Mouse (Mus musculus) heart, postnatal 0 days (tissue): ENCODE data around the gene Galnt14.

Experiments
- CTCF ChIP-seq: IDR thresholded peaks from 2 replicates; pipeline ENCODE4 v1.5.1; 2016; ENCODE audit warnings: antibody characterized with exemption, control low read depth, low read depth
- EP300 ChIP-seq: IDR thresholded peaks from 2 replicates; pipeline ENCODE4 v1.6.1; 2016; ENCODE audit warnings: antibody characterized with exemption, low read depth

GRCm38 (mm10) chr17:73639401-73640116, 70.7 kb downstream of the Galnt14 start:
- TF ChIP-seq EP300 (no peak), CTCF (no peak)
